Comparison of ENCODE assay signal across 17 mouse cellular contexts in the genomic region with DNA sequence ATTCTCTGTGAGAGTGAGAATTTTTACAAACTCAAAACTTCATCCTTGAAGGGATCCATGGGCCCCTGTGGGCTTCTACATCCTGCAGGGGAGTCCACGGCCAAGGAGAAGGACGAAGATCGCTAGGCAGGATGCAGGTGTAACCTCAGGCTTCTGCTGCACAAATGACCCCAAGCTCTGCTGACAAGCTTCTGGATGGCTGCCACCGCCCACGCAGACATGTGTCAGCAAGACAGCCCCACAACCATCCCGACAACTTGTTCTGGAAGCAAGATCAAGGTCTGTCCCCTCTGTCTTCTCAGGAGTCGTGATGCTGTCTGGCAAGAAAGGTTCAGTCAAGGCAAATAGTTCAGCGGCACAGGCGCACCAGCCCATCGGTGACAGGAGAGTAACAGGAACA. TPM values are rescaled to one million over a fixed set of nuclear protein-coding genes. Genes with fewer than 3 reads are reported as not detected.
DNase-seq lines count a peak whose midpoint lies in the region; ATAC-seq lines count a peak whose summit lies in the region.
"Had no signal": no experiment of that assay in that cellular context is flagged by ENCODE, and none has a peak within 500 bp of the region (broad histone marks: within the 10 kb centered on the region; RNA-seq: fewer than 3 reads in every experiment).

No protein-coding gene starts in this region.

- DNase-seq in adrenal gland, adult 2 months: peak; percentile 49
- no peak for DNase-seq in adrenal gland, adult (ENCODE audit: inconsistent age in 2 of 2, low spot score in 1 of 2)
- DNase-seq in layer of hippocampus, adult 9-11 months: peak; percentile 43
- DNase-seq in layer of hippocampus, adult 11-12 months (ENCODE audit: low spot score): no peak
- peak; percentile 53 for DNase-seq in 3T3-L1 (ENCODE audit: low read depth, low spot score)
- DNase-seq in lung, postnatal 10 days: no peak
- DNase-seq: cerebellum, adult 18-20 months; kidney, adult 18-20 months; kidney, postnatal 10 days; liver, postnatal 0 days; lung, postnatal 36 days had no signal

- peak; percentile 47; the same call in 1 of the 2 replicates for ATAC-seq in common myeloid progenitor, adult 5-6 weeks (replicated peaks; ENCODE audit: low read depth, poor library complexity, severe bottlenecking)
- no peak for ATAC-seq in erythroblast, adult 5-6 weeks (replicated peaks; ENCODE audit: low FRiP score, poor library complexity, severe bottlenecking)
- ATAC-seq: activated CD4-positive, CD25-positive, alpha-beta regulatory T cell, adult 4 months; forebrain, embryonic 14.5 days; liver, postnatal 0 days; Patski had no signal

RNA-seq across cellular contexts. Expression of a gene that starts 43.4 kb away (rescaled TPM):
- total RNA-seq in adrenal gland, adult 2 months (2021): 1 to 10 TPM in 1 of 2 experiments, under 1 TPM in 1; 0.69 to 1.6 TPM
- 0.26 and 0.41 TPM in 2 replicates for polyA plus RNA-seq in adrenal gland, adult 2 months (2012; rRNA removed)
- total RNA-seq in common myeloid progenitor, adult 5-6 weeks (2017): not detected in 2 replicates
- total RNA-seq in erythroblast, adult 5-6 weeks (2015; ENCODE audit: low replicate concordance): not detected in 2 replicates
- total RNA-seq in erythroblast, adult 5-6 weeks (2017; ENCODE audit: low replicate concordance): not detected in 2 replicates
- total RNA-seq: granulocyte monocyte progenitor cell, adult 5-6 weeks had no signal
- polyA plus RNA-seq: activated CD4-positive, CD25-positive, alpha-beta regulatory T cell, adult 4 months had no signal

RNA-seq across cellular contexts. Expression of a gene that starts 59.8 kb away (rescaled TPM):
- total RNA-seq in adrenal gland, adult 2 months (2021): 10 to 100 TPM; 14.2 to 15.5 TPM
- 1.4 and 1.5 TPM in 2 replicates for polyA plus RNA-seq in adrenal gland, adult 2 months (2012; rRNA removed)
- total RNA-seq in common myeloid progenitor, adult 5-6 weeks (2017): 16.1 and 18.9 TPM in 2 replicates
- total RNA-seq in erythroblast, adult 5-6 weeks (2015; ENCODE audit: low replicate concordance): 1.9 and 7.3 TPM in 2 replicates
- 7.2 and 11.5 TPM in 2 replicates for total RNA-seq in erythroblast, adult 5-6 weeks (2017; ENCODE audit: low replicate concordance)

Comparison
In these comparisons a context has a peak if more than half of its experiments do, and no peak if none do; other contexts are left out.
1. DNase-seq: peak in adrenal gland, adult 2 months (single experiment), layer of hippocampus, adult 9-11 months (single experiment) and 3T3-L1 (single experiment); none in adrenal gland, adult (0 of 2), layer of hippocampus, adult 11-12 months (single experiment) and lung, postnatal 10 days (single experiment).